Mouse (Mus musculus): Measurements from ENCODE around the gene Gaa.
"Not testable (repeated sequence)": the region's sequence is repeated elsewhere in the genome, so short reads cannot be mapped to it uniquely, and the experiment has no call there.

The Gaa gene

GRCm38 (mm10) chr11:119252854-119253541 is 14.7 kb upstream of the Gaa start:
- DNase-seq (ENCODE audit: low read depth, low spot score), result no peak

- DNase-seq (ENCODE audit: low read depth, low spot score), result not testable (repeated sequence)
Observed at GRCm38 (mm10) chr11:119256557-119256956, 11.1 kb upstream of the Gaa start.

- DNase-seq (ENCODE audit: low read depth, low spot score), result no peak
Observed at GRCm38 (mm10) chr11:119258216-119258571, 9.5 kb upstream of the Gaa start.

- DNase-seq (ENCODE audit: low read depth, low spot score), result peak; percentile 43
Observed at GRCm38 (mm10) chr11:119258572-119259322, 8.9 kb upstream of the Gaa start.

GRCm38 (mm10) chr11:119259977-119260376 is 7.7 kb upstream of the Gaa start:
- no peak for DNase-seq (ENCODE audit: low read depth, low spot score)

- no peak for DNase-seq (ENCODE audit: low read depth, low spot score)
Observed at GRCm38 (mm10) chr11:119264413-119264812, 3.3 kb upstream of the Gaa start.

GRCm38 (mm10) chr11:119265811-119266210 is 1.9 kb upstream of the Gaa start:
- no peak for DNase-seq (ENCODE audit: low read depth, low spot score)

GRCm38 (mm10) chr11:119267241-119267674 is 429 bp upstream of the Gaa start:
- no peak for DNase-seq (ENCODE audit: low read depth, low spot score)

GRCm38 (mm10) chr11:119268557-119269195 is 989 bp downstream of the Gaa start:
- no peak for DNase-seq (ENCODE audit: low read depth, low spot score)

- not testable (repeated sequence) for DNase-seq (ENCODE audit: low read depth, low spot score)
Observed at GRCm38 (mm10) chr11:119272492-119272891, 4.8 kb downstream of the Gaa start.

GRCm38 (mm10) chr11:119273186-119273930 is 5.7 kb downstream of the Gaa start:
- DNase-seq (ENCODE audit: low read depth, low spot score), result no peak

GRCm38 (mm10) chr11:119281030-119281429 is 13.3 kb downstream of the Gaa start:
- no peak for DNase-seq (ENCODE audit: low read depth, low spot score)

GRCm38 (mm10) chr11:119285791-119286527 is 18.3 kb downstream of the Gaa start:
- no peak for DNase-seq (ENCODE audit: low read depth, low spot score)

- no peak for DNase-seq (ENCODE audit: low read depth, low spot score)
Observed at GRCm38 (mm10) chr11:119287207-119287992, 19.7 kb downstream of the Gaa start.

- not testable (repeated sequence) for DNase-seq (ENCODE audit: low read depth, low spot score)
Observed at GRCm38 (mm10) chr11:119292861-119293260, 25.2 kb downstream of the Gaa start.

- DNase-seq (ENCODE audit: low read depth, low spot score), result no peak
Observed at GRCm38 (mm10) chr11:119297996-119298395, 30.3 kb downstream of the Gaa start.

GRCm38 (mm10) chr11:119298917-119299316 is 31.2 kb downstream of the Gaa start:
- no peak for DNase-seq (ENCODE audit: low read depth, low spot score)

- peak; percentile 98 for DNase-seq (ENCODE audit: low read depth, low spot score)
Observed at GRCm38 (mm10) chr11:119299391-119300245, 31.9 kb downstream of the Gaa start, which contains the start of gene Eif4a3. Eif4a3 (minus strand) TSS chr11:119300089.

GRCm38 (mm10) chr11:119300246-119300935 is 32.7 kb downstream of the Gaa start:
- DNase-seq (ENCODE audit: low read depth, low spot score), result no peak
